Mouse (Mus musculus) myocyte (in vitro differentiated cells): ENCODE measurements around the gene Adgrb3.

Source experiments
- MAX ChIP-seq: IDR thresholded peaks from one replicate; pipeline ENCODE4 v1.6.1; 2011; ENCODE audit warnings: low read depth, mild to moderate bottlenecking, control low read depth
- MYOD1 ChIP-seq, 3 experiments: IDR thresholded peaks; one replicate each; pipeline ENCODE4 v1.6.1; 2011; ENCODE audit warnings: control low read depth in 2 of 3, low read depth in 2 of 3, mild to moderate bottlenecking in 2 of 3, moderate library complexity in 1 of 3; ENCODE audit not compliant: insufficient read length in 2 of 3, control insufficient read depth in 1 of 3
- POLR2A ChIP-seq: IDR thresholded peaks from one replicate; pipeline ENCODE4 v1.6.1; 2011; ENCODE audit warnings: low read depth, mild to moderate bottlenecking, control low read depth, moderate library complexity; ENCODE audit not compliant: insufficient read length
- POLR2AphosphoS2 ChIP-seq: IDR thresholded peaks from one replicate; pipeline ENCODE4 v1.6.1; 2011; ENCODE audit warnings: low read depth, control low read depth; ENCODE audit not compliant: insufficient read length
- SRF ChIP-seq: IDR thresholded peaks from one replicate; pipeline ENCODE4 v1.6.1; 2011; ENCODE audit warnings: low read depth; ENCODE audit not compliant: control insufficient read depth, insufficient read length
- TCF12 ChIP-seq: IDR thresholded peaks from one replicate; pipeline ENCODE4 v1.6.1; 2011; ENCODE audit warnings: mild to moderate bottlenecking, control low read depth; ENCODE audit not compliant: poor library complexity, insufficient read depth, severe bottlenecking

DNA sequence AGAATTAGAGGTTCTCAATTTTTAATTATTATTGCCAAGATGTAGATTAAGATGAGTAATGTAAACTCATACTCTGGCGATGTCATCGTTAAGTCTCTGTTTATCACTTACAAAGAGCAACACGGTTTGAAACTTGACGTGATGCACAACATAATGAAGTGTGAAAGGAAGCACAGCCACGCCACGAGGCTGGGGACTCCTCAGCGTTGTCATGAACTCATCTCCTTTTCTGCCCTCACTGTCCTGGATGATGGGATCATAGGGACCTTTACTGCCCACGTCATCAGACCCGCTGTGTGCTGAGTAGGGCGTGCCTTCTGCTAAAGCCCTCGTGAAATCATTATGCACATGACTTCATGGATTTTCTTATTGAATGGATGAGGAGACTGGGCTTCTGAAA, 714.0 kb downstream of the Adgrb3 start:
- TF ChIP-seq POLR2A (no peak), MYOD1 (IDR thresholded peaks at IDR 0.05; ENCODE audit: control insufficient read depth in 1 of 3, insufficient read length in 2 of 3, low read depth in 2 of 3) (no peak), TCF12 (no peak), MAX (no peak), SRF (no peak), POLR2AphosphoS2 (no peak)
